Mouse (Mus musculus) macrophage (primary cell): Measurements from ENCODE around the gene Sox5. TPM values are rescaled to one million over a fixed set of nuclear protein-coding genes. Genes with fewer than 3 reads are reported as not detected.

Experiments used
- H3K27ac ChIP-seq: fragments of 350-480 bp; formaldehyde crosslinking; 2 replicates; pipeline ENCODE4 v1.9.0; 2021
- H3K36me3 ChIP-seq: fragments of 350-480 bp; formaldehyde crosslinking; 2 replicates; pipeline ENCODE4 v1.9.0; 2021; ENCODE audit errors: inconsistent target
- H3K4me3 ChIP-seq: fragments of 350-480 bp; formaldehyde crosslinking; 2 replicates; pipeline ENCODE4 v1.9.0; 2021; ENCODE audit errors: inconsistent target
- H3K79me2 ChIP-seq: fragments of 350-480 bp; formaldehyde crosslinking; 2 replicates; pipeline ENCODE4 v1.9.0; 2021; ENCODE audit errors: inconsistent target
- WGBS: methylation state at CpG from one replicate; pipeline ENCODE4 v1.1.7; 2026; ENCODE audit warnings: inconsistent platforms; ENCODE audit not compliant: missing documents; 5-methylcytosine and 5-hydroxymethylcytosine counted together
- polyA plus RNA-seq: library from polyadenylated mRNA; stranded (reverse); fragments of 250-400 nt; gene quantifications from 3 replicates; pipeline ENCODE4 v1.2.4, GENCODE M21; 2018; ENCODE audit warnings: inconsistent platforms

Gene Sox5
- polyA plus RNA-seq, 1 experiment from 2014 or later, result not detected

GRCm38 (mm10) chr6:144561718-144562117 lies 220.1 kb downstream of the Sox5 start:
- Histone ChIP-seq H3K4me3 (no peak overlapping the region), H3K27ac (no peak overlapping the region), H3K36me3 (no peaks in the 10 kb centered on the region), H3K79me2 (no peaks in the 10 kb centered on the region)
- whole genome bisulfite sequencing, result 16% methylated on average over 5 of the region's 5 CpGs

- WGBS, result 92% methylated on average over 3 of the region's 3 CpGs
These were observed 221.6 kb downstream of the Sox5 start for GRCm38 (mm10) chr6:144560211-144560610.

GRCm38 (mm10) chr6:144553476-144553875 lies 228.3 kb downstream of the Sox5 start:
- 80% methylated on average over 6 of the region's 6 CpGs for WGBS
- no peaks in the 10 kb centered on the region for H3K79me2 ChIP-seq
- no peaks in the 10 kb centered on the region for H3K36me3 ChIP-seq
- H3K4me3 ChIP-seq, result no peak overlapping the region
- no peak overlapping the region for H3K27ac ChIP-seq

More at GRCm38 (mm10) chr6:144560211-144560610, 221.6 kb downstream of the Sox5 start:
- H3K27ac ChIP-seq, result no peak overlapping the region
- H3K4me3 ChIP-seq, result no peak overlapping the region
- no peaks in the 10 kb centered on the region for H3K79me2 ChIP-seq
- H3K36me3 ChIP-seq, result no peaks in the 10 kb centered on the region

- 97% methylated on average over 8 of the region's 8 CpGs for WGBS
These were observed 232.8 kb downstream of the Sox5 start for GRCm38 (mm10) chr6:144548991-144549390.

GRCm38 (mm10) chr6:144547141-144547540 lies 234.6 kb downstream of the Sox5 start:
- H3K4me3 ChIP-seq, result no peak overlapping the region
- no peaks in the 10 kb centered on the region for H3K79me2 ChIP-seq
- H3K27ac ChIP-seq, result no peak overlapping the region
- no peaks in the 10 kb centered on the region for H3K36me3 ChIP-seq

More at GRCm38 (mm10) chr6:144548991-144549390, 232.8 kb downstream of the Sox5 start:
- H3K4me3 ChIP-seq, result no peak overlapping the region
- H3K79me2 ChIP-seq, result no peaks in the 10 kb centered on the region
- H3K36me3 ChIP-seq, result no peaks in the 10 kb centered on the region
- H3K27ac ChIP-seq, result no peak overlapping the region

GRCm38 (mm10) chr6:144545549-144545948 lies 236.2 kb downstream of the Sox5 start:
- Histone ChIP-seq H3K36me3 (no peaks in the 10 kb centered on the region), H3K79me2 (no peaks in the 10 kb centered on the region), H3K4me3 (no peak overlapping the region), H3K27ac (no peak overlapping the region)
- 90% methylated on average over 8 of the region's 8 CpGs for WGBS

- Histone ChIP-seq H3K27ac (no peak overlapping the region), H3K79me2 (no peaks in the 10 kb centered on the region), H3K36me3 (no peaks in the 10 kb centered on the region), H3K4me3 (no peak overlapping the region)
- 94% methylated on average over 9 of the region's 9 CpGs for WGBS
These were observed 240.5 kb downstream of the Sox5 start for GRCm38 (mm10) chr6:144541316-144541715.

GRCm38 (mm10) chr6:144539439-144540192 lies 242.2 kb downstream of the Sox5 start:
- Histone ChIP-seq H3K36me3 (no peaks in the 10 kb centered on the region), H3K27ac (no peak overlapping the region), H3K79me2 (no peaks in the 10 kb centered on the region), H3K4me3 (no peak overlapping the region)
- 88% methylated on average over 17 of the region's 18 CpGs for WGBS

- no peak overlapping the region for H3K4me3 ChIP-seq
- H3K27ac ChIP-seq, result no peak overlapping the region
- H3K79me2 ChIP-seq, result no peaks in the 10 kb centered on the region
- 79% methylated on average over 11 of the region's 11 CpGs for WGBS
- H3K36me3 ChIP-seq, result no peaks in the 10 kb centered on the region
These were observed 258.3 kb downstream of the Sox5 start for GRCm38 (mm10) chr6:144523479-144523878.

GRCm38 (mm10) chr6:144518811-144519210 lies 263.0 kb downstream of the Sox5 start:
- 86% methylated on average over 2 of the region's 2 CpGs for WGBS
- H3K79me2 ChIP-seq, result no peaks in the 10 kb centered on the region
- no peaks in the 10 kb centered on the region for H3K36me3 ChIP-seq
- no peak overlapping the region for H3K4me3 ChIP-seq
- no peak overlapping the region for H3K27ac ChIP-seq

GRCm38 (mm10) chr6:144515905-144516304 lies 265.9 kb downstream of the Sox5 start:
- Histone ChIP-seq H3K36me3 (no peaks in the 10 kb centered on the region), H3K4me3 (no peak overlapping the region), H3K79me2 (no peaks in the 10 kb centered on the region), H3K27ac (no peak overlapping the region)
- WGBS, result 98% methylated on average over 8 of the region's 8 CpGs

- 72% methylated on average over 8 of the region's 8 CpGs for WGBS
- no peak overlapping the region for H3K27ac ChIP-seq
These were observed 268.0 kb downstream of the Sox5 start for GRCm38 (mm10) chr6:144513761-144514160.

GRCm38 (mm10) chr6:144511925-144512324 lies 269.9 kb downstream of the Sox5 start:
- Histone ChIP-seq H3K27ac (no peak overlapping the region), H3K36me3 (no peaks in the 10 kb centered on the region), H3K4me3 (no peak overlapping the region), H3K79me2 (no peaks in the 10 kb centered on the region)
- WGBS, result 93% methylated on average over 7 of the region's 7 CpGs

More at GRCm38 (mm10) chr6:144513761-144514160, 268.0 kb downstream of the Sox5 start:
- Histone ChIP-seq H3K4me3 (no peak overlapping the region), H3K36me3 (no peaks in the 10 kb centered on the region), H3K79me2 (no peaks in the 10 kb centered on the region)

- 93% methylated on average over 6 of the region's 6 CpGs for WGBS
These were observed 271.6 kb downstream of the Sox5 start for GRCm38 (mm10) chr6:144510147-144510546.

GRCm38 (mm10) chr6:144504197-144504551 lies 277.6 kb downstream of the Sox5 start:
- Histone ChIP-seq H3K27ac (no peak overlapping the region), H3K36me3 (no peaks in the 10 kb centered on the region), H3K79me2 (no peaks in the 10 kb centered on the region), H3K4me3 (no peak overlapping the region)
- whole genome bisulfite sequencing, result 94% methylated on average over 5 of the region's 5 CpGs

More at GRCm38 (mm10) chr6:144510147-144510546, 271.6 kb downstream of the Sox5 start:
- Histone ChIP-seq H3K4me3 (no peak overlapping the region), H3K27ac (no peak overlapping the region), H3K36me3 (no peaks in the 10 kb centered on the region), H3K79me2 (no peaks in the 10 kb centered on the region)
